Mouse (Mus musculus): ENCODE data around the gene Zfp169. TPM values are rescaled to one million over a fixed set of nuclear protein-coding genes. Genes with fewer than 3 reads are reported as not detected.

Zfp169 gene
- 5.0 and 6.3 TPM in 2 replicates for polyA plus RNA-seq (2014; fragmentation: Nextera tagmentation; extraction: Ambion mirVana)

- H3K27me3 ChIP-seq (replicated peaks; ENCODE audit: control insufficient read depth, insufficient read depth, low read length): no peaks in the 10 kb centered on the region
- H3K4me1 ChIP-seq (ENCODE audit: control insufficient read depth, insufficient read depth, low read length): 0 out of 2 replicates have a peak, but pooled peaks cover 8% of the 10 kb centered on the region
- peak within 1 kb of the TSS; percentile 69 for H3K9ac ChIP-seq (ENCODE audit: low read depth, low read length)
- 2% methylated on average over 34 of the region's 34 CpGs for WGBS
- DNase-seq (ENCODE audit: low spot score) (peak; percentile 97), ATAC-seq (ENCODE audit: low read depth) (peak; percentile 99)
- H3K36me3 ChIP-seq (ENCODE audit: control insufficient read depth, insufficient read depth, low read length): no peaks in the 10 kb centered on the region
- H3K27ac ChIP-seq (replicated peaks; ENCODE audit: low read depth, low read length): no peak within 1 kb of the TSS
- peak within 1 kb of the TSS; percentile 74 for H3K4me3 ChIP-seq (ENCODE audit: low read depth, low read length)
- 0 out of 2 replicates have a peak, but pooled peaks cover 3% of the 10 kb centered on the region for H3K9me3 ChIP-seq (ENCODE audit: control insufficient read depth, low read length)
- peak within 1 kb of the TSS; percentile 86 for H3K4me2 ChIP-seq (ENCODE audit: low read depth, low read length)
Observed at GRCm38 (mm10) chr13:48513003-48513929, at the start of gene Zfp169, which contains the start of gene A830005F24Rik. TSS of gene Zfp169 (minus strand) at chr13:48513451. TSS of gene A830005F24Rik (plus strand) at chr13:48513570.

- Histone ChIP-seq H3K4me1 (ENCODE audit: control insufficient read depth, insufficient read depth, low read length) (peaks cover 7% of the 10 kb centered on the region), H3K27ac (replicated peaks; ENCODE audit: low read depth, low read length) (no peak overlapping the region), H3K36me3 (ENCODE audit: control insufficient read depth, insufficient read depth, low read length) (no peaks in the 10 kb centered on the region), H3K4me2 (ENCODE audit: low read depth, low read length) (no peak overlapping the region), H3K9me3 (ENCODE audit: control insufficient read depth, low read length) (no peaks in the 10 kb centered on the region), H3K27me3 (replicated peaks; ENCODE audit: control insufficient read depth, insufficient read depth, low read length) (no peaks in the 10 kb centered on the region), H3K9ac (ENCODE audit: low read depth, low read length) (no peak overlapping the region), H3K4me3 (ENCODE audit: low read depth, low read length) (no peak overlapping the region)
- DNase-seq (ENCODE audit: low spot score) (no peak), ATAC-seq (ENCODE audit: low read depth) (no peak)
- 88% methylated on average over 5 of the region's 5 CpGs for WGBS
Observed at GRCm38 (mm10) chr13:48562336-48562735, 49.1 kb upstream of the Zfp169 start.

GRCm38 (mm10) chr13:48561481-48561880 lies 48.2 kb upstream of the Zfp169 start:
- Histone ChIP-seq H3K27ac (replicated peaks; ENCODE audit: low read depth, low read length) (no peak overlapping the region), H3K36me3 (ENCODE audit: control insufficient read depth, insufficient read depth, low read length) (no peaks in the 10 kb centered on the region)
- WGBS: 91% methylated on average over 2 of the region's 2 CpGs

GRCm38 (mm10) chr13:48555976-48556375 lies 42.7 kb upstream of the Zfp169 start:
- DNase-seq (ENCODE audit: low spot score): no peak
- Histone ChIP-seq H3K9me3 (ENCODE audit: control insufficient read depth, low read length) (no peaks in the 10 kb centered on the region), H3K4me2 (ENCODE audit: low read depth, low read length) (no peak overlapping the region), H3K4me3 (ENCODE audit: low read depth, low read length) (no peak overlapping the region), H3K4me1 (ENCODE audit: control insufficient read depth, insufficient read depth, low read length) (peaks cover 10% of the 10 kb centered on the region; the same call in 1 of the 2 replicates), H3K9ac (ENCODE audit: low read depth, low read length) (no peak overlapping the region), H3K27ac (replicated peaks; ENCODE audit: low read depth, low read length) (no peak overlapping the region), H3K27me3 (replicated peaks; ENCODE audit: control insufficient read depth, insufficient read depth, low read length) (no peaks in the 10 kb centered on the region), H3K36me3 (ENCODE audit: control insufficient read depth, insufficient read depth, low read length) (no peaks in the 10 kb centered on the region)
- ATAC-seq (ENCODE audit: low read depth): no peak
- WGBS: 73% methylated on average over 1 of the region's 1 CpGs

More at GRCm38 (mm10) chr13:48561481-48561880, 48.2 kb upstream of the Zfp169 start:
- no peak for ATAC-seq (ENCODE audit: low read depth)
- H3K9me3 ChIP-seq (ENCODE audit: control insufficient read depth, low read length): no peaks in the 10 kb centered on the region
- H3K9ac ChIP-seq (ENCODE audit: low read depth, low read length): no peak overlapping the region
- H3K27me3 ChIP-seq (replicated peaks; ENCODE audit: control insufficient read depth, insufficient read depth, low read length): no peaks in the 10 kb centered on the region
- H3K4me3 ChIP-seq (ENCODE audit: low read depth, low read length): no peak overlapping the region
- DNase-seq (ENCODE audit: low spot score): no peak
- no peak overlapping the region for H3K4me2 ChIP-seq (ENCODE audit: low read depth, low read length)
- peaks cover 7% of the 10 kb centered on the region for H3K4me1 ChIP-seq (ENCODE audit: control insufficient read depth, insufficient read depth, low read length)

- Histone ChIP-seq H3K9ac (ENCODE audit: low read depth, low read length) (no peak overlapping the region), H3K4me2 (ENCODE audit: low read depth, low read length) (no peak overlapping the region), H3K4me1 (ENCODE audit: control insufficient read depth, insufficient read depth, low read length) (peaks cover 10% of the 10 kb centered on the region; the same call in 1 of the 2 replicates), H3K36me3 (ENCODE audit: control insufficient read depth, insufficient read depth, low read length) (no peaks in the 10 kb centered on the region), H3K4me3 (ENCODE audit: low read depth, low read length) (no peak overlapping the region), H3K27me3 (replicated peaks; ENCODE audit: control insufficient read depth, insufficient read depth, low read length) (no peaks in the 10 kb centered on the region), H3K9me3 (ENCODE audit: control insufficient read depth, low read length) (no peaks in the 10 kb centered on the region), H3K27ac (replicated peaks; ENCODE audit: low read depth, low read length) (no peak overlapping the region)
- no peak for DNase-seq (ENCODE audit: low spot score)
- 72% methylated on average over 1 of the region's 1 CpGs for WGBS
- ATAC-seq (ENCODE audit: low read depth): no peak
Observed at GRCm38 (mm10) chr13:48554552-48554951, 41.3 kb upstream of the Zfp169 start.

- no peaks in the 10 kb centered on the region for H3K9me3 ChIP-seq (ENCODE audit: control insufficient read depth, low read length)
- H3K4me1 ChIP-seq (ENCODE audit: control insufficient read depth, insufficient read depth, low read length): peaks cover 10% of the 10 kb centered on the region; the same call in 1 of the 2 replicates
- no peak overlapping the region for H3K9ac ChIP-seq (ENCODE audit: low read depth, low read length)
- ATAC-seq (ENCODE audit: low read depth): no peak
- no peak overlapping the region for H3K4me2 ChIP-seq (ENCODE audit: low read depth, low read length)
- H3K27ac ChIP-seq (replicated peaks; ENCODE audit: low read depth, low read length): no peak overlapping the region; the same call in 1 of the 2 replicates
- 59% methylated on average over 5 of the region's 5 CpGs for WGBS
- no peaks in the 10 kb centered on the region for H3K27me3 ChIP-seq (replicated peaks; ENCODE audit: control insufficient read depth, insufficient read depth, low read length)
- no peaks in the 10 kb centered on the region for H3K36me3 ChIP-seq (ENCODE audit: control insufficient read depth, insufficient read depth, low read length)
- DNase-seq (ENCODE audit: low spot score): peak; percentile 48
- H3K4me3 ChIP-seq (ENCODE audit: low read depth, low read length): no peak overlapping the region
Observed at GRCm38 (mm10) chr13:48553511-48553910, 40.3 kb upstream of the Zfp169 start.

- Histone ChIP-seq H3K9me3 (ENCODE audit: control insufficient read depth, low read length) (no peaks in the 10 kb centered on the region), H3K27ac (replicated peaks; ENCODE audit: low read depth, low read length) (peak overlapping the region; percentile 87), H3K4me1 (ENCODE audit: control insufficient read depth, insufficient read depth, low read length) (peaks cover 10% of the 10 kb centered on the region; the same call in 1 of the 2 replicates), H3K4me2 (ENCODE audit: low read depth, low read length) (peak overlapping the region; percentile 40), H3K36me3 (ENCODE audit: control insufficient read depth, insufficient read depth, low read length) (no peaks in the 10 kb centered on the region), H3K4me3 (ENCODE audit: low read depth, low read length) (0 out of 2 replicates have a peak overlapping the region, but pooled peaks have one; percentile 0), H3K9ac (ENCODE audit: low read depth, low read length) (peak overlapping the region; percentile 3; the same call in 1 of the 2 replicates), H3K27me3 (replicated peaks; ENCODE audit: control insufficient read depth, insufficient read depth, low read length) (no peaks in the 10 kb centered on the region)
- DNase-seq (ENCODE audit: low spot score) (peak; percentile 95), ATAC-seq (ENCODE audit: low read depth) (peak; percentile 93)
- 41% methylated on average over 14 of the region's 21 CpGs for WGBS
Observed at GRCm38 (mm10) chr13:48552181-48553090, 39.2 kb upstream of the Zfp169 start.

- Histone ChIP-seq H3K9ac (ENCODE audit: low read depth, low read length) (no peak overlapping the region), H3K4me3 (ENCODE audit: low read depth, low read length) (no peak overlapping the region), H3K36me3 (ENCODE audit: control insufficient read depth, insufficient read depth, low read length) (no peaks in the 10 kb centered on the region), H3K9me3 (ENCODE audit: control insufficient read depth, low read length) (no peaks in the 10 kb centered on the region), H3K27ac (replicated peaks; ENCODE audit: low read depth, low read length) (no peak overlapping the region), H3K27me3 (replicated peaks; ENCODE audit: control insufficient read depth, insufficient read depth, low read length) (no peaks in the 10 kb centered on the region), H3K4me2 (ENCODE audit: low read depth, low read length) (no peak overlapping the region), H3K4me1 (ENCODE audit: control insufficient read depth, insufficient read depth, low read length) (peaks cover 26% of the 10 kb centered on the region)
- no peak for DNase-seq (ENCODE audit: low spot score)
- no peak for ATAC-seq (ENCODE audit: low read depth)
- WGBS: 88% methylated on average over 5 of the region's 5 CpGs
Observed at GRCm38 (mm10) chr13:48548296-48548695, 35.0 kb upstream of the Zfp169 start.
